Mouse (Mus musculus) kidney, adult 2 months (tissue): ENCODE results near the gene Syt9.

ENCODE experiments used
- CTCF ChIP-seq: fragments of 200-500 bp; conservative IDR thresholded peaks from 2 replicates; pipeline ENCODE4 v1.5.1; 2011; ENCODE audit warnings: low read depth, mild to moderate bottlenecking, control low read depth, low read length, moderate library complexity, mixed read lengths; ENCODE audit not compliant: insufficient read depth, insufficient read length
- POLR2A ChIP-seq: fragments of 200-500 bp; IDR thresholded peaks from one replicate; pipeline ENCODE4 v1.6.1; 2011; ENCODE audit warnings: low read depth, low read length, control low read depth

DNA sequence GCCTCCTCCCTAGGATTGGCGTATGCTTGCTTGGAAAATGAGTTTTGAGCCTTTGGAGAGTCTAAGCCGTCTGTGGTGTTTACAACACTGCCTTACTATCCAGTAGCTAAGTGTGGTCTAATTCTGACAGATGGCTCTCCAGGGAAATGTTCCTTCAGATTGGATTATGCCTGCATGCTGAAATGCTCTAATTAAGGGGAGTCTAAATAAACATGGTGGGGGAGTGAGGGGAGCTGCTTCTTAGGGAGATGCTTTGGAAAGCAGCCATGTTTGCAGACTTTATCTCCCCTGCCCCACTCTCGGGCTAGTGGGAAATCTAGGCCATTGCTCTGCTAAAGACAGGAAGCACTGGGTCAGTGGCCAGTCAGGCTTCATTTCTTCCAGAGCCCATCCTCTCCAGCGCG is 84.6 kb downstream of the Syt9 start:
- TF ChIP-seq POLR2A (no peak), CTCF (no peak)
